ENCODE assay signal across 28 mouse cellular contexts in the genomic region with DNA sequence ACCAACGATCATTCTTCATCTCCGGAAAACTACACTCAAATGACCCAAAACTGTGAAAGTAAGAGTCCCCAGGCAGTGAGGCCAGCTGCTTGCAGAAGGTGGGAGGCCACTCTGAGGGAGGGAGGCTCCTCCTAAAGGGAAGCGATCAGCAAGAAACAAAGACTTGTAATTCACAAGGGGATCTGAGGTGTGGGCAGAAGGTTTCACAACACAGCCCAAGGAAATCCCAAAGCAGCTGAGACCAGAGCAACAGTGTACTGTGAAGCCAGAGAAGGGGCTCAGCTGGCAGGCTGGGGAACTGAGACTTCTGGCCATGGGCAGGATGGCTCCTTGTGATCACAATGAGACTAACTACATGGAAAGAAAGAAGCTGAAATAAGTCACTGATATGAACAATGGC.
DNase-seq lines count a peak whose midpoint lies in the region; ATAC-seq and TF ChIP-seq lines count a peak whose summit lies in the region.
"Had no signal": no experiment of that assay in that cellular context is flagged by ENCODE, and none has a peak within 500 bp of the region (broad histone marks: within the 10 kb centered on the region; RNA-seq: fewer than 3 reads in every experiment).

No protein-coding gene starts in this region.

- DNase-seq in embryonic facial prominence, embryonic 14.5 days (ENCODE audit: low spot score), result no peak
- DNase-seq in embryonic facial prominence, embryonic 10.5 days (ENCODE audit: low spot score), result no peak
- no peak for DNase-seq in forebrain, embryonic 14.5 days (ENCODE audit: low spot score)
- DNase-seq in forebrain, embryonic 10.5 days (ENCODE audit: extremely low spot score, low spot score), result no peak
- DNase-seq in CH12.LX (ENCODE audit: extremely low read depth), result peak; percentile 94
- DNase-seq: adrenal gland, postnatal 10 days; adrenal gland, postnatal 36 days; cerebellum, adult 11 months; cerebellum, adult 2 months; cerebellum, postnatal 10 days; cerebellum, postnatal 36 days; embryo, embryonic 11 days; gastrocnemius, postnatal 10 days; gastrocnemius, postnatal 36 days; heart, adult 2 months; heart, postnatal 14 days; heart, postnatal 4 days; kidney, adult 18-20 months had no signal

- H3K36me3 ChIP-seq in embryonic facial prominence, embryonic 14.5 days (ENCODE audit: control insufficient read depth, insufficient read depth, low read length), result no peaks in the 10 kb centered on the region
- H3K36me3 ChIP-seq in embryonic facial prominence, embryonic 10.5 days (replicated peaks), result no peaks in the 10 kb centered on the region
- no peaks in the 10 kb centered on the region for H3K36me3 ChIP-seq in forebrain, embryonic 14.5 days (ENCODE audit: control insufficient read depth, insufficient read depth, low read length)
- no peaks in the 10 kb centered on the region for H3K36me3 ChIP-seq in forebrain, embryonic 10.5 days (replicated peaks)
- H3K36me3 ChIP-seq in CH12.LX (replicated peaks in 1 of 2; ENCODE audit: control insufficient read depth in 1 of 2, insufficient read depth in 1 of 2, low read length in 1 of 2), result no peaks in the 10 kb centered on the region
- no peaks in the 10 kb centered on the region for H3K36me3 ChIP-seq in neural tube, embryonic 15.5 days
- H3K36me3 ChIP-seq: embryonic facial prominence, embryonic 15.5 days; G1E; heart, embryonic 10.5 days; heart, embryonic 13.5 days had no signal

- H3K4me1 ChIP-seq in embryonic facial prominence, embryonic 14.5 days (ENCODE audit: control insufficient read depth, insufficient read depth, low read length), result no peaks in the 10 kb centered on the region
- 0 out of 2 replicates have a peak, but pooled peaks cover 5% of the 10 kb centered on the region for H3K4me1 ChIP-seq in embryonic facial prominence, embryonic 10.5 days
- H3K4me1 ChIP-seq in forebrain, embryonic 14.5 days (ENCODE audit: control insufficient read depth, insufficient read depth, low read length), result peaks cover 6% of the 10 kb centered on the region; the same call in 1 of the 2 replicates
- peaks cover 24% of the 10 kb centered on the region for H3K4me1 ChIP-seq in forebrain, embryonic 10.5 days
- peaks cover 19 to 59% of the 10 kb centered on the region in 2 experiments for H3K4me1 ChIP-seq in CH12.LX (ENCODE audit: control insufficient read depth in 1 of 2, insufficient read depth in 2 of 2)
- no peaks in the 10 kb centered on the region for H3K4me1 ChIP-seq in neural tube, embryonic 15.5 days
- H3K4me1 ChIP-seq: embryonic facial prominence, embryonic 15.5 days; heart, embryonic 10.5 days; heart, embryonic 13.5 days had no signal

- H3K9ac ChIP-seq in embryonic facial prominence, embryonic 14.5 days (ENCODE audit: low read depth, low read length), result no peak overlapping the region
- H3K9ac ChIP-seq in forebrain, embryonic 14.5 days (ENCODE audit: low read length), result no peak overlapping the region
- no peak overlapping the region for H3K9ac ChIP-seq in CH12.LX (ENCODE audit: insufficient read depth, low read depth)
- H3K9ac ChIP-seq in neural tube, embryonic 15.5 days (replicated peaks), result no peak overlapping the region
- H3K9ac ChIP-seq: embryonic facial prominence, embryonic 15.5 days; heart, embryonic 13.5 days; hindbrain, embryonic 14.5 days had no signal

- no peak for TF ChIP-seq POLR2A in CH12.LX (IDR thresholded peaks at IDR 0.05; ENCODE audit: low read depth, low read length)

- H3K27me3 ChIP-seq in embryonic facial prominence, embryonic 14.5 days (replicated peaks; ENCODE audit: control insufficient read depth, insufficient read depth, low read length), result no peaks in the 10 kb centered on the region
- H3K27me3 ChIP-seq in embryonic facial prominence, embryonic 10.5 days (replicated peaks; ENCODE audit: low read depth, poor library complexity, severe bottlenecking), result no peaks in the 10 kb centered on the region
- no peaks in the 10 kb centered on the region for H3K27me3 ChIP-seq in forebrain, embryonic 14.5 days (replicated peaks; ENCODE audit: control insufficient read depth, insufficient read depth, low read length)
- peaks cover 6% of the 10 kb centered on the region for H3K27me3 ChIP-seq in forebrain, embryonic 10.5 days (ENCODE audit: poor library complexity, severe bottlenecking)
- peaks cover 22% of the 10 kb centered on the region for H3K27me3 ChIP-seq in CH12.LX (replicated peaks)
- no peaks in the 10 kb centered on the region for H3K27me3 ChIP-seq in neural tube, embryonic 15.5 days (replicated peaks)
- H3K27me3 ChIP-seq: embryonic facial prominence, embryonic 15.5 days; Patski had no signal

- 44% methylated on average over 3 of the region's 3 CpGs for WGBS in embryonic facial prominence, embryonic 14.5 days
- WGBS in embryonic facial prominence, embryonic 10.5 days, result 58% methylated on average over 3 of the region's 3 CpGs
- WGBS in forebrain, embryonic 14.5 days, result 53% methylated on average over 3 of the region's 3 CpGs
- WGBS in forebrain, embryonic 10.5 days, result 61% methylated on average over 3 of the region's 3 CpGs
- 47% methylated on average over 3 of the region's 3 CpGs for WGBS in neural tube, embryonic 15.5 days

- 0 out of 2 replicates have a peak, but pooled peaks have one; percentile 30 for ATAC-seq in embryonic facial prominence, embryonic 14.5 days (ENCODE audit: low read depth)
- ATAC-seq in forebrain, embryonic 14.5 days, result peak; percentile 32; the same call in 1 of the 2 replicates
- ATAC-seq in neural tube, embryonic 15.5 days (ENCODE audit: low FRiP score), result no peak
- ATAC-seq: hindbrain, postnatal 0 days; inflammation-experienced regulatory T-cells, adult 6 months; intestine, embryonic 16.5 days; Patski had no signal

- no peak; the same call in 1 of the 2 replicates for TF ChIP-seq RAD21 in CH12.LX (IDR thresholded peaks at IDR 0.05; ENCODE audit: low read depth, low read length)

- H3K27ac ChIP-seq in embryonic facial prominence, embryonic 14.5 days (replicated peaks; ENCODE audit: low read depth, low read length), result no peak overlapping the region
- no peak overlapping the region for H3K27ac ChIP-seq in embryonic facial prominence, embryonic 10.5 days (replicated peaks)
- H3K27ac ChIP-seq in forebrain, embryonic 14.5 days (ENCODE audit: low read depth, low read length), result no peak overlapping the region
- H3K27ac ChIP-seq in forebrain, embryonic 10.5 days, result no peak overlapping the region
- H3K27ac ChIP-seq in CH12.LX (ENCODE audit: insufficient read depth, low read depth), result peak overlapping the region; percentile 57
- no peak overlapping the region for H3K27ac ChIP-seq in neural tube, embryonic 15.5 days (replicated peaks)
- H3K27ac ChIP-seq: embryonic facial prominence, embryonic 15.5 days; heart, adult 2 months; heart, embryonic 10.5 days; heart, embryonic 13.5 days; hindbrain, embryonic 14.5 days; hindbrain, postnatal 0 days had no signal

- in situ Hi-C loops in CH12.LX (cut with MboI; ENCODE audit: low pct_ligation_motif_present, low pct_unique_long_range_greater_than_20kb, low sequenced_read_pairs), result no loop called here

- no peak overlapping the region for H3K4me2 ChIP-seq in embryonic facial prominence, embryonic 14.5 days (ENCODE audit: low read depth, low read length)
- H3K4me2 ChIP-seq in forebrain, embryonic 14.5 days (ENCODE audit: low read length), result no peak overlapping the region
- peak overlapping the region; percentile 72 for H3K4me2 ChIP-seq in CH12.LX (ENCODE audit: insufficient read depth, low read depth, poor library complexity, severe bottlenecking)
- H3K4me2 ChIP-seq in neural tube, embryonic 15.5 days, result no peak overlapping the region
- H3K4me2 ChIP-seq: embryonic facial prominence, embryonic 15.5 days; heart, embryonic 13.5 days; hindbrain, embryonic 14.5 days had no signal

- H3K9me3 ChIP-seq in embryonic facial prominence, embryonic 14.5 days (ENCODE audit: control insufficient read depth, low read length), result no peaks in the 10 kb centered on the region
- no peaks in the 10 kb centered on the region for H3K9me3 ChIP-seq in embryonic facial prominence, embryonic 10.5 days
- H3K9me3 ChIP-seq in forebrain, embryonic 14.5 days (replicated peaks; ENCODE audit: control insufficient read depth, low read length), result no peaks in the 10 kb centered on the region
- H3K9me3 ChIP-seq in forebrain, embryonic 10.5 days, result no peaks in the 10 kb centered on the region
- H3K9me3 ChIP-seq in CH12.LX (replicated peaks; ENCODE audit: low read length), result no peaks in the 10 kb centered on the region
- no peaks in the 10 kb centered on the region for H3K9me3 ChIP-seq in neural tube, embryonic 15.5 days (replicated peaks)
- H3K9me3 ChIP-seq: embryonic facial prominence, embryonic 15.5 days; heart, embryonic 10.5 days; heart, embryonic 13.5 days had no signal

- no peak overlapping the region for H3K4me3 ChIP-seq in embryonic facial prominence, embryonic 14.5 days (ENCODE audit: low read depth, low read length)
- no peak overlapping the region for H3K4me3 ChIP-seq in embryonic facial prominence, embryonic 10.5 days
- H3K4me3 ChIP-seq in forebrain, embryonic 14.5 days (ENCODE audit: low read depth, low read length), result no peak overlapping the region
- H3K4me3 ChIP-seq in forebrain, embryonic 10.5 days, result no peak overlapping the region
- no peak overlapping the region for H3K4me3 ChIP-seq in CH12.LX (replicated peaks in 1 of 3; ENCODE audit: low read depth in 2 of 3, low read length in 2 of 3, poor library complexity in 1 of 3)
- H3K4me3 ChIP-seq in neural tube, embryonic 15.5 days (replicated peaks), result no peak overlapping the region
- H3K4me3 ChIP-seq: embryonic facial prominence, embryonic 15.5 days; heart, adult 2 months; heart, embryonic 10.5 days; heart, embryonic 13.5 days had no signal

- TF ChIP-seq EP300 in CH12.LX (IDR thresholded peaks at IDR 0.05; ENCODE audit: low read length), result peak; percentile 93

- dilution Hi-C loops in CH12.LX (cut with MboI; ENCODE audit: extremely low pct_ligation_motif_present, extremely low pct_unique_long_range_greater_than_20kb, low sequenced_read_pairs), result no loop called here

- H3K79me2 ChIP-seq in CH12.LX (replicated peaks; ENCODE audit: control insufficient read depth, extremely low read depth, insufficient read depth, poor library complexity, severe bottlenecking), result no peaks in the 10 kb centered on the region

- no peak for TF ChIP-seq CTCF in CH12.LX (conservative IDR thresholded peaks at IDR 0.05 in 1 of 2, IDR thresholded peaks at IDR 0.05 in 1 of 2; ENCODE audit: low read depth in 2 of 2, low read length in 2 of 2)

TF ChIP-seq in CH12.LX, 34 proteins besides CTCF, POLR2A, EP300 and RAD21 (continues in another document):
- peak; percentile 73 for TF ChIP-seq BHLHE40 (IDR thresholded peaks at IDR 0.05; ENCODE audit: low read depth, low read length)
- 0 out of 2 replicates have a peak, but pooled peaks have one; percentile 3 for TF ChIP-seq SMC3 (IDR thresholded peaks at IDR 0.05; ENCODE audit: low read depth, low read length)
- TF ChIP-seq TBP (conservative IDR thresholded peaks at IDR 0.05; ENCODE audit: low read depth, low read length), result peak; percentile 97
- no peak for TF ChIP-seq USF1 (IDR thresholded peaks at IDR 0.05; ENCODE audit: low read depth, low read length)
- TF ChIP-seq MAZ (IDR thresholded peaks at IDR 0.05; ENCODE audit: low read depth, low read length), result peak; percentile 69; the same call in 1 of the 2 replicates
- peak; percentile 98 for TF ChIP-seq ETS1 (conservative IDR thresholded peaks at IDR 0.05; ENCODE audit: low read depth, low read length)
- no peak for TF ChIP-seq POLR2AphosphoS2 (IDR thresholded peaks at IDR 0.05; ENCODE audit: low read depth, low read length)
